Mouse (Mus musculus) C2C12 (cell line): ENCODE results near the gene Hk2.

ENCODE experiments used
- CTCF ChIP-seq: IDR thresholded peaks from one replicate; pipeline ENCODE4 v1.5.1; 2011; ENCODE audit not compliant: control insufficient read depth, insufficient read depth, insufficient read length
- FOSL1 ChIP-seq: IDR thresholded peaks from one replicate; pipeline ENCODE4 v1.8.0; 2011; ENCODE audit warnings: mild to moderate bottlenecking, low read length; ENCODE audit not compliant: poor library complexity, insufficient read depth, severe bottlenecking
- MAX ChIP-seq: IDR thresholded peaks from one replicate; pipeline ENCODE4 v1.6.1; 2011; ENCODE audit warnings: mild to moderate bottlenecking, control low read depth
- MYOD1 ChIP-seq: IDR thresholded peaks from one replicate; pipeline ENCODE4 v1.6.1; 2011; ENCODE audit warnings: low read depth; ENCODE audit not compliant: control insufficient read depth, insufficient read length
- MYOG ChIP-seq: IDR thresholded peaks from one replicate; pipeline ENCODE4 v1.6.1; 2011; ENCODE audit not compliant: control insufficient read depth, insufficient read length; ENCODE audit errors: extremely low read depth

- no peak for TF ChIP-seq MYOD1
- no peak for TF ChIP-seq MAX
- no peak for TF ChIP-seq CTCF
- TF ChIP-seq MYOG, result no peak
- no peak for TF ChIP-seq FOSL1
Observed at GRCm38 (mm10) chr6:82772451-82773101, 1.7 kb downstream of the Hk2 start.
